Mouse (Mus musculus): ENCODE results near the gene Sapcd1. TPM values are rescaled to one million over a fixed set of nuclear protein-coding genes. Genes with fewer than 3 reads are reported as not detected.

Sapcd1 gene
- total and polyA plus RNA-seq, 3 experiments = 94.1 to 142 (median 105) TPM

- H3K79me2 ChIP-seq (replicated peaks; ENCODE audit: control insufficient read depth, extremely low read depth, insufficient read depth, poor library complexity, severe bottlenecking) = no peaks in the 10 kb centered on the region
- H3K4me1 ChIP-seq (ENCODE audit: control insufficient read depth in 1 of 2, insufficient read depth in 2 of 2) = peaks cover 0 to 7% of the 10 kb centered on the region in 2 experiments; a peak in 2 of 4 replicates
- DNase-seq (ENCODE audit: extremely low read depth) = no peak
- in situ Hi-C loops (cut with MboI; ENCODE audit: low pct_ligation_motif_present, low pct_unique_long_range_greater_than_20kb, low sequenced_read_pairs) (loop anchor here (10.0 kb wide), 1 partner anchor 218 kb away; the partner anchor contains the start of genes Atp6v1g2 and Nfkbil1), dilution Hi-C loops (cut with MboI; ENCODE audit: extremely low pct_ligation_motif_present, extremely low pct_unique_long_range_greater_than_20kb, low sequenced_read_pairs) (no loop called here)
- no peaks in the 10 kb centered on the region for H3K9me3 ChIP-seq (replicated peaks; ENCODE audit: low read length)
- H3K27ac ChIP-seq (ENCODE audit: insufficient read depth, low read depth) = no peak within 1 kb of the TSS
- no peak within 1 kb of the TSS for H3K4me2 ChIP-seq (ENCODE audit: insufficient read depth, low read depth, poor library complexity, severe bottlenecking)
- no peaks in the 10 kb centered on the region for H3K27me3 ChIP-seq (replicated peaks)
- TF ChIP-seq E2F4 (IDR thresholded peaks at IDR 0.05; ENCODE audit: insufficient replicate concordance, low read depth, low read length) = no peak
- TF ChIP-seq ETS1 (conservative IDR thresholded peaks at IDR 0.05; ENCODE audit: low read depth, low read length) = no peak
- TF ChIP-seq USF1 (IDR thresholded peaks at IDR 0.05; ENCODE audit: low read depth, low read length) = no peak
- no peak for TF ChIP-seq CHD2 (IDR thresholded peaks at IDR 0.05; ENCODE audit: low read length)
- TF ChIP-seq MEF2A (IDR thresholded peaks at IDR 0.05; ENCODE audit: borderline replicate concordance, low read depth, low read length) = no peak
- peaks cover 52 to 84% of the 10 kb centered on the region in 2 experiments for H3K36me3 ChIP-seq (replicated peaks in 1 of 2; ENCODE audit: control insufficient read depth in 1 of 2, insufficient read depth in 1 of 2, low read length in 1 of 2)
- no peak within 1 kb of the TSS for H3K4me3 ChIP-seq (replicated peaks in 1 of 3; ENCODE audit: low read depth in 2 of 3, low read length in 2 of 3, poor library complexity in 1 of 3)
- H3K9ac ChIP-seq (ENCODE audit: insufficient read depth, low read depth) = no peak within 1 kb of the TSS
Measured at GRCm38 (mm10) chr17:35016376-35016775, 11.4 kb downstream of the Sapcd1 start, which contains the start of gene Vwa7. TSS of gene Vwa7 (plus strand) at chr17:35016579.

GRCm38 (mm10) chr17:35015296-35015695 lies 12.5 kb downstream of the Sapcd1 start:
- dilution Hi-C loops (cut with MboI; ENCODE audit: extremely low pct_ligation_motif_present, extremely low pct_unique_long_range_greater_than_20kb, low sequenced_read_pairs) (no loop called here), in situ Hi-C loops (cut with MboI; ENCODE audit: low pct_ligation_motif_present, low pct_unique_long_range_greater_than_20kb, low sequenced_read_pairs) (loop anchor here (10.0 kb wide), 1 partner anchor 220 kb away; the partner anchor contains the start of genes Atp6v1g2 and Nfkbil1)
- no peak overlapping the region for H3K9ac ChIP-seq (ENCODE audit: insufficient read depth, low read depth)
- no peaks in the 10 kb centered on the region for H3K79me2 ChIP-seq (replicated peaks; ENCODE audit: control insufficient read depth, extremely low read depth, insufficient read depth, poor library complexity, severe bottlenecking)
- no peak for DNase-seq (ENCODE audit: extremely low read depth)
- no peak overlapping the region for H3K4me2 ChIP-seq (ENCODE audit: insufficient read depth, low read depth, poor library complexity, severe bottlenecking)
- H3K27me3 ChIP-seq (replicated peaks) = no peaks in the 10 kb centered on the region
- TF ChIP-seq ZMIZ1 (IDR thresholded peaks at IDR 0.05; ENCODE audit: low read depth, low read length) (no peak), MAX (IDR thresholded peaks at IDR 0.05; ENCODE audit: low read length) (no peak), NELFE (IDR thresholded peaks at IDR 0.05; ENCODE audit: low read depth, low read length) (no peak), ELF1 (IDR thresholded peaks at IDR 0.05; ENCODE audit: low read depth, low read length) (no peak)
- 0 out of 4 replicates have a peak, but pooled peaks cover 0 to 2% of the 10 kb centered on the region in 2 experiments for H3K4me1 ChIP-seq (ENCODE audit: control insufficient read depth in 1 of 2, insufficient read depth in 2 of 2)
- peaks cover 63 to 94% of the 10 kb centered on the region in 2 experiments for H3K36me3 ChIP-seq (replicated peaks in 1 of 2; ENCODE audit: control insufficient read depth in 1 of 2, insufficient read depth in 1 of 2, low read length in 1 of 2)
- no peak overlapping the region for H3K27ac ChIP-seq (ENCODE audit: insufficient read depth, low read depth)
- no peak overlapping the region for H3K4me3 ChIP-seq (replicated peaks in 1 of 3; ENCODE audit: low read depth in 2 of 3, low read length in 2 of 3, poor library complexity in 1 of 3)
- no peaks in the 10 kb centered on the region for H3K9me3 ChIP-seq (replicated peaks; ENCODE audit: low read length)

- TF ChIP-seq MAX (IDR thresholded peaks at IDR 0.05; ENCODE audit: low read length) (no peak), JUND (conservative IDR thresholded peaks at IDR 0.05; ENCODE audit: low read depth, low read length) (no peak), E2F4 (IDR thresholded peaks at IDR 0.05; ENCODE audit: insufficient replicate concordance, low read depth, low read length) (no peak), SMC3 (IDR thresholded peaks at IDR 0.05; ENCODE audit: low read depth, low read length) (no peak), MYC (IDR thresholded peaks at IDR 0.05; ENCODE audit: low read depth, low read length) (no peak), USF1 (IDR thresholded peaks at IDR 0.05; ENCODE audit: low read depth, low read length) (no peak), ZNF384 (IDR thresholded peaks at IDR 0.05; ENCODE audit: low read depth, low read length) (no peak), MXI1 (IDR thresholded peaks at IDR 0.05; ENCODE audit: low read depth, low read length) (no peak), NELFE (IDR thresholded peaks at IDR 0.05; ENCODE audit: low read depth, low read length) (no peak), ELF1 (IDR thresholded peaks at IDR 0.05; ENCODE audit: low read depth, low read length) (no peak), EP300 (IDR thresholded peaks at IDR 0.05; ENCODE audit: low read length) (no peak), CHD2 (IDR thresholded peaks at IDR 0.05; ENCODE audit: low read length) (no peak), KAT2A (IDR thresholded peaks at IDR 0.05; ENCODE audit: insufficient replicate concordance, low read length) (no peak), MEF2A (IDR thresholded peaks at IDR 0.05; ENCODE audit: borderline replicate concordance, low read depth, low read length) (no peak), TCF12 (IDR thresholded peaks at IDR 0.05; ENCODE audit: low read depth, low read length) (no peak)
- no peaks in the 10 kb centered on the region for H3K27me3 ChIP-seq (replicated peaks)
- dilution Hi-C loops (cut with MboI; ENCODE audit: extremely low pct_ligation_motif_present, extremely low pct_unique_long_range_greater_than_20kb, low sequenced_read_pairs) (no loop called here), in situ Hi-C loops (cut with MboI; ENCODE audit: low pct_ligation_motif_present, low pct_unique_long_range_greater_than_20kb, low sequenced_read_pairs) (loop anchor here (10.0 kb wide), 1 partner anchor 222 kb away; the partner anchor contains the start of genes Atp6v1g2 and Nfkbil1)
- peaks cover 81 to 99% of the 10 kb centered on the region in 2 experiments for H3K36me3 ChIP-seq (replicated peaks in 1 of 2; ENCODE audit: control insufficient read depth in 1 of 2, insufficient read depth in 1 of 2, low read length in 1 of 2)
- no peak overlapping the region for H3K9ac ChIP-seq (ENCODE audit: insufficient read depth, low read depth)
- H3K4me3 ChIP-seq (replicated peaks in 1 of 3; ENCODE audit: low read depth in 2 of 3, low read length in 2 of 3, poor library complexity in 1 of 3) = no peak overlapping the region
- no peak for DNase-seq (ENCODE audit: extremely low read depth)
- H3K79me2 ChIP-seq (replicated peaks; ENCODE audit: control insufficient read depth, extremely low read depth, insufficient read depth, poor library complexity, severe bottlenecking) = peaks cover 3% of the 10 kb centered on the region; the same call in 1 of the 2 replicates
- H3K27ac ChIP-seq (ENCODE audit: insufficient read depth, low read depth) = no peak overlapping the region
- no peaks in the 10 kb centered on the region for H3K9me3 ChIP-seq (replicated peaks; ENCODE audit: low read length)
- H3K4me1 ChIP-seq (ENCODE audit: control insufficient read depth in 1 of 2, insufficient read depth in 2 of 2) = peaks cover 0 to 17% of the 10 kb centered on the region in 2 experiments; a peak in 2 of 4 replicates
- no peak overlapping the region for H3K4me2 ChIP-seq (ENCODE audit: insufficient read depth, low read depth, poor library complexity, severe bottlenecking)
Measured at GRCm38 (mm10) chr17:35013221-35013620, 14.6 kb downstream of the Sapcd1 start.
